Mouse (Mus musculus) left cerebral cortex, adult 2 months (tissue): ENCODE results near the gene Tshz2. TPM values are rescaled to one million over a fixed set of nuclear protein-coding genes. Genes with fewer than 3 reads are reported as not detected.

Experiments
- DNase-seq, 2 experiments: peaks; one replicate each; pipeline ENCODE4 v3.0.0; 2021 to 2022; ENCODE audit warnings: low spot score in 2 of 2, mixed read lengths in 1 of 2; ENCODE audit errors: extremely low spot score in 1 of 2
- H3K27ac ChIP-seq: fragments of 200-600 bp; 2 replicates; pipeline ENCODE4 v1.8.1; 2022
- H3K4me3 ChIP-seq: fragments of 200-600 bp; 2 replicates; pipeline ENCODE4 v1.8.1; 2022
- CTCF ChIP-seq: fragments of 200-600 bp; IDR thresholded peaks from 2 replicates; pipeline ENCODE4 v1.8.1; 2022; ENCODE audit warnings: antibody characterized with exemption, mild to moderate bottlenecking, moderate library complexity
- intact Hi-C: fragments of 180-260 bp; cut with DNase I; formaldehyde crosslinking; loops from one replicate; pipeline ENCODE4 v1.15.1; 2025
- total RNA-seq, 2 experiments: library from RNA; stranded (reverse); gene quantifications; 2 replicates each; pipeline ENCODE4 v1.2.3; 2021

The Tshz2 gene
- total RNA-seq, 2 experiments from 2014 or later = 38.2 to 46.1 TPM

GRCm38 (mm10) chr2:169924177-169924810 lies 291.5 kb downstream of the Tshz2 start:
- no peak for TF ChIP-seq CTCF
- intact Hi-C loops = no loop called here
- Histone ChIP-seq H3K4me3 (no peak overlapping the region), H3K27ac (no peak overlapping the region)
- DNase-seq = no peak

DNA sequence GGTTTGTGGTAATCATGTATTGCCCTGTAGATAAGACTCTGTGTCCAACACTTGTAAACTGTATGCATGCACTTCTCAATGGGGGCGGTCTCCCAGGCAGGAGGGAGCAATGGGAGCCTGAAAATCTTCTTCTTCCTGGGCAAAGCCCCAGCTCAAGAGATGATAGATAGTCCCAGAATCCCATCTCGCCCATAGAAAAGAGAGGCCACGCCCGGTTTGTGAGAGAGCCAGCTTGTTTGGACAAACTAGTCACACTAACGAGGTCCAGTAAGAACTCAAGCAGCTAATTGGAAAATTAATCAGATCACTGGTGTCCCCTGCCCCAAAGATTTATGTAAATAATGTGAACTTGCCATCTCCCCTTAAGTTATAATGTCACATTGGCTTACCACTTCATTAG lies 292.7 kb downstream of the Tshz2 start:
- Histone ChIP-seq H3K4me3 (no peak overlapping the region), H3K27ac (no peak overlapping the region)
- intact Hi-C loops = no loop called here
- no peak for TF ChIP-seq CTCF
- DNase-seq = no peak

- H3K27ac ChIP-seq = no peak overlapping the region
- TF ChIP-seq CTCF = no peak
- H3K4me3 ChIP-seq = no peak overlapping the region
- intact Hi-C loops = no loop called here
- no peak for DNase-seq
Measured at GRCm38 (mm10) chr2:169926016-169926415, 293.2 kb downstream of the Tshz2 start.

DNA sequence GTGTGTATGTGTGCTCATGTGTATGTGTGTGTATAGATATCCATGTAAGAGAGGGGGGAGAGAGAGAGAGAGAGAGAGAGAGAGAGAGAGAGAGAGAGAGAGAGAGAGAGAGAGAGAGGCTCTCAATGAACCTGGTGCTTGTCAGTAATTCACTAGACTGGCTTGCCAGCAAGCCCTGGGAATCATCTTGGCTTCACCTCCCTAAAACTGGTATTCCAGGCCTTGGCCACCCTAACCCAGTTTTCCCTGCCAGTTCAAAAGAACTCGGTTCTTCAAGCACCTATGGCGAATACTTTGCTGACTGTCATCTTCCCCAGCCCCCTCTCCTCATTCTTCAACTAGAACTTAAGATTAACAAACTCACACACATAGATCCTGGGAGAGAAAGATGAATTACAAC lies 294.6 kb downstream of the Tshz2 start:
- no peak for TF ChIP-seq CTCF

GRCm38 (mm10) chr2:169928447-169929120 lies 295.8 kb downstream of the Tshz2 start:
- H3K4me3 ChIP-seq = no peak overlapping the region
- H3K27ac ChIP-seq = no peak overlapping the region
- intact Hi-C loops = no loop called here
- DNase-seq = peak in 1 of 2 experiments; percentile 14
- no peak for TF ChIP-seq CTCF

More for the DNA sequence above, 294.6 kb downstream of the Tshz2 start:
- no peak for DNase-seq
- Histone ChIP-seq H3K4me3 (no peak overlapping the region), H3K27ac (no peak overlapping the region)
- intact Hi-C loops = no loop called here

GRCm38 (mm10) chr2:169929540-169930497 lies 297.0 kb downstream of the Tshz2 start:
- Histone ChIP-seq H3K27ac (no peak overlapping the region), H3K4me3 (peak overlapping the region; percentile 49)
- intact Hi-C loops = no loop called here
- peak; percentile 22 to 39 for DNase-seq
- TF ChIP-seq CTCF = no peak

DNA sequence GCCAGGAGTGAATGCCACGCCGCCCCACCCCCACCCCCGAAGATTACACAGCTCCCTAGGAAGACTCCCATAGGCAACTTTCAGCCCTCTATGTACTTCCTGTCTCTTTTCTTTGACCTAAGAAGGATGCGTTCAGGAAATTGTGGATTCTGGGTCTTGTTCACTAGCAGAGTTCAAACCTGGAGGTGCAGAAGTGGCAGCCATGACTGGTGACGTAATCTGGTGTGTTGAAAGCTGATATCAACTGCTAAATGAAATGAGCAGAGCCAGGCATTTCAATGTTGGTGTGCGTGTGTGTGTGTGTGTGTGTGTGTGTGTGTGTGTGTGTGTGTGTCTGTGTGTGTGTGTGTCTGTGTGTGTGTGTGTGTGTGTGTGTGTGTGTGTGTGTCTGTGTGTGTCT lies 302.8 kb downstream of the Tshz2 start:
- Histone ChIP-seq H3K27ac (no peak overlapping the region), H3K4me3 (no peak overlapping the region)
- intact Hi-C loops = no loop called here
- no peak for TF ChIP-seq CTCF
- DNase-seq = no peak

DNA sequence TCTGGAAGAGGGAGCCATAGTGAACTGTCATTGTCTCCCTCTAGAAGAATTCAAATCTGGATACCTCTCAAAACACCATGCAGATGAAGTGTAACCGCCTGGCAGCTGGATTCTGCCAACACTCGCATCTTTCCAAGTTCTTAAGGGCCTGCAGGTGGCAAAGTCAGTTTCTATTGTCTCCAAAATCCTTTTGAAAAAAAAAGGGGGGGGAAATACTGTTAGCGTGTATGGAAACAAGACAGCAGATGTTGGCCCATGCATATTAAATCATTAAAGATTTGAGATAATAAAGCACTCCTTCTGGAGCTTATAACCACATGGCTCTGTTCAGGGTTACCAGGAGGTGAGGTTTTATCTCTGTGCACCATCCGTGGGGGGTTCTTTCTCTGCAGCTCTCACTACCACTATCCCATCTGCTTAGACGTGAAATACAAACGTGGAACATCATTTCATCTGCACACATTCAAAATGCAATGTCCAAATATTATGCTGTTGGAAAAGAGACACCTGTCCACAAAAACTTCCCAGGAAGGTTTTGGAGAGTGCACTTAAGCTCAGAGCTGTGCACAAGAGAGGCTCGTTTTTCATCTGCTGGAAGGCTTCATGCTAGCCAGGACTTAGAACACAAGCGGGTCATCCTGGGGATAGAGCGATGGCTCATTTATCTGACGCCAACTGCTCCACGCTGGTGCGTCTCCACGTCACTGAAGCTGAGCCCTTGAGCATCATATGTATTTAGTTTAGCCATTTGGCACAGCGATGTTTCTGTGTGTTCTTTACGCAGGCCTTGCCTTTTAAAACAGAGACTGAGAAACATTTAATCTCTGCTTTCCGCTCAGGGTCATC lies 307.7 kb downstream of the Tshz2 start:
- TF ChIP-seq CTCF = no peak
- intact Hi-C loops = no loop called here
- no peak for DNase-seq
- Histone ChIP-seq H3K27ac (no peak overlapping the region), H3K4me3 (no peak overlapping the region)

- no peak for TF ChIP-seq CTCF
- Histone ChIP-seq H3K27ac (no peak overlapping the region), H3K4me3 (no peak overlapping the region)
- no peak for DNase-seq
- intact Hi-C loops = no loop called here
Measured at GRCm38 (mm10) chr2:169943727-169944126, 310.9 kb downstream of the Tshz2 start.

- H3K4me3 ChIP-seq = no peak overlapping the region
- intact Hi-C loops = no loop called here
- no peak overlapping the region for H3K27ac ChIP-seq
- DNase-seq = no peak
- no peak for TF ChIP-seq CTCF
Measured at GRCm38 (mm10) chr2:169948139-169948538, 315.3 kb downstream of the Tshz2 start.

DNA sequence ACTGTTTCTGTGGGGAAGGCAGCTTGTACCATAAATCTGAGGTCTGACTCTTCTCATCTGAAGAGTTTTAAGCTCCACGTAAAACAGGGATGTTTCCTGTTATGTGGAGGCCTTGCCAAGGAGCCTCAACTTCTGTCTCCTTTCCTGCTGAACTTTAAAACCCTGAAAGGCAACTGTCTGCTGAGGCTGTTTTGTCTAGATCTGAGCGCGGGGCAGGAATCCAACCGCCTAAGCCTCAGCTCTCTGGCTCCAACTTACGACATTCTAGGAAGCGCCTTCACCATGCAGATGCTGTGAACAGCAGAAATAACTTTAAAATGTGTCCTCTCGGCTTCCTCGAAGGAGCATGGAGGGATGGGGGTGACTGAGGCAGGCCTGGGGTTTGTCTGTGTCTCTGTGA lies 318.2 kb downstream of the Tshz2 start:
- TF ChIP-seq CTCF = no peak
- intact Hi-C loops = no loop called here
- Histone ChIP-seq H3K4me3 (no peak overlapping the region), H3K27ac (no peak overlapping the region)
- no peak for DNase-seq
